Mouse (Mus musculus): ENCODE results near the gene Ckm. TPM values are rescaled to one million over a fixed set of nuclear protein-coding genes. Genes with fewer than 3 reads are reported as not detected.

Ckm gene
- polyA plus RNA-seq, 1 experiment = 31.8 TPM

- H3K4me3 ChIP-seq (replicated peaks; ENCODE audit: control insufficient read depth, low read depth, low read length) = no peak overlapping the region
- peaks cover 3% of the 10 kb centered on the region; the same call in 1 of the 2 replicates for H3K4me1 ChIP-seq (ENCODE audit: control insufficient read depth, insufficient read depth, low read length)
- 64% methylated on average over 5 of the region's 5 CpGs for WGBS
- TF ChIP-seq CTCF (IDR thresholded peaks at IDR 0.05; ENCODE audit: control insufficient read depth, insufficient read depth, low read length) = no peak
- no peak overlapping the region for H3K27ac ChIP-seq (ENCODE audit: control insufficient read depth, insufficient read depth, low read depth, low read length, poor library complexity)
These were observed 62.1 kb downstream of the Ckm start for GRCm38 (mm10) chr7:19466602-19467145.

GRCm38 (mm10) chr7:19467638-19468037 is 63.1 kb downstream of the Ckm start:
- WGBS = 51% methylated on average over 6 of the region's 6 CpGs
- H3K27ac ChIP-seq (ENCODE audit: control insufficient read depth, insufficient read depth, low read depth, low read length, poor library complexity) = no peak overlapping the region
- H3K4me1 ChIP-seq (ENCODE audit: control insufficient read depth, insufficient read depth, low read length) = peaks cover 7% of the 10 kb centered on the region; the same call in 1 of the 2 replicates
- no peak overlapping the region for H3K4me3 ChIP-seq (replicated peaks; ENCODE audit: control insufficient read depth, low read depth, low read length)
- TF ChIP-seq POLR2A (IDR thresholded peaks at IDR 0.05; ENCODE audit: borderline replicate concordance, control insufficient read depth, low read depth, low read length) (no peak), CTCF (IDR thresholded peaks at IDR 0.05; ENCODE audit: control insufficient read depth, insufficient read depth, low read length) (no peak)

DNA sequence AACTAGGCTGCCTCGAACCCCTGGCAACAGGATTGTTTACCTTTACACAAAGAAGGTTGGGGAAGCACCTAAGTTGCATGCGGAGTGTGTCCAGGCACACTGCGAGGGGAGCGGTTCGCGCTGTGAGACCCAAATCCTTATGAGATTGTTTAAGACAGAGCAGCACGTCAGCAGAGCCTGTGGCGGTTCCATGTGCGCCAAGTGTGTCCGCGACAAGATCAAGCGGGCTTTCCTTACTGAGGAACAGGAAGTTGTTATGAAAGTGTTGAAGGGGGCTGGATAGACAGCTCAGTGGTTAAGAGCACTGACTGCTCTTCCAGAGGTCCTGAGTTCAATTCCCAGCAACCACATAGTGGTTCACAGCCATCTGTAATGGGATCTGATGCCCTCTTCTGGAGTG is 63.7 kb downstream of the Ckm start:
- peak overlapping the region; percentile 5; the same call in 1 of the 2 replicates for H3K27ac ChIP-seq (ENCODE audit: control insufficient read depth, insufficient read depth, low read depth, low read length, poor library complexity)
- TF ChIP-seq POLR2A (IDR thresholded peaks at IDR 0.05; ENCODE audit: borderline replicate concordance, control insufficient read depth, low read depth, low read length) (no peak), CTCF (IDR thresholded peaks at IDR 0.05; ENCODE audit: control insufficient read depth, insufficient read depth, low read length) (no peak)
- peaks cover 11% of the 10 kb centered on the region for H3K4me1 ChIP-seq (ENCODE audit: control insufficient read depth, insufficient read depth, low read length)
- WGBS = 23% methylated on average over 12 of the region's 12 CpGs
- no peak overlapping the region for H3K4me3 ChIP-seq (replicated peaks; ENCODE audit: control insufficient read depth, low read depth, low read length)

GRCm38 (mm10) chr7:19469404-19469803 is 64.8 kb downstream of the Ckm start:
- Histone ChIP-seq H3K4me1 (ENCODE audit: control insufficient read depth, insufficient read depth, low read length) (peaks cover 14% of the 10 kb centered on the region), H3K27ac (ENCODE audit: control insufficient read depth, insufficient read depth, low read depth, low read length, poor library complexity) (no peak overlapping the region), H3K4me3 (replicated peaks; ENCODE audit: control insufficient read depth, low read depth, low read length) (no peak overlapping the region)
- TF ChIP-seq POLR2A (IDR thresholded peaks at IDR 0.05; ENCODE audit: borderline replicate concordance, control insufficient read depth, low read depth, low read length) (no peak), CTCF (IDR thresholded peaks at IDR 0.05; ENCODE audit: control insufficient read depth, insufficient read depth, low read length) (no peak)
- whole genome bisulfite sequencing = 89% methylated on average over 23 of the region's 23 CpGs

DNA sequence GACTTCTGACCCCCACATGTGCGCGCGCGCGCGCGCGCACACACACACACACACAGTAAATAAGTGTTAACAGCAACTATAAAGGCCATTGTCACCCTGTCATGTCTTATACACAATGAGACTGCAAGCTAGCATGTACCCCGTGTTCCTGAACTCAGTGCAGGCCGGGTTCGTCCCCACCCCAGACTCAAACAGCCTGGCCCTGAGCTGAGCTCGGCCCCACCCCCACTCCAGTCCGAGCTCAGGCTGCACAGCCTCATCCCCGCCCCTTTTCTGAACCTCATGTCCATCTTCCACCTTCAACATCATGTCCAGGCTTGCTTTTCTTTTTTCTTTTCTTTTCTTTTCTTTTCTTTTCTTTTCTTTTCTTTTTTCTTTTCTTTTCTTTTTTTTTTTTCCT is 65.7 kb downstream of the Ckm start:
- 75% methylated on average over 14 of the region's 14 CpGs for WGBS
- Histone ChIP-seq H3K27ac (ENCODE audit: control insufficient read depth, insufficient read depth, low read depth, low read length, poor library complexity) (no peak overlapping the region), H3K4me1 (ENCODE audit: control insufficient read depth, insufficient read depth, low read length) (peaks cover 14% of the 10 kb centered on the region), H3K4me3 (replicated peaks; ENCODE audit: control insufficient read depth, low read depth, low read length) (no peak overlapping the region)
- TF ChIP-seq POLR2A (IDR thresholded peaks at IDR 0.05; ENCODE audit: borderline replicate concordance, control insufficient read depth, low read depth, low read length) = no peak
- TF ChIP-seq CTCF (IDR thresholded peaks at IDR 0.05; ENCODE audit: control insufficient read depth, insufficient read depth, low read length) = no peak

GRCm38 (mm10) chr7:19472403-19472802 is 67.8 kb downstream of the Ckm start:
- 2% methylated on average over 4 of the region's 4 CpGs for WGBS
- Histone ChIP-seq H3K27ac (ENCODE audit: control insufficient read depth, insufficient read depth, low read depth, low read length, poor library complexity) (peak overlapping the region; percentile 71), H3K4me1 (ENCODE audit: control insufficient read depth, insufficient read depth, low read length) (peaks cover 14% of the 10 kb centered on the region), H3K4me3 (replicated peaks; ENCODE audit: control insufficient read depth, low read depth, low read length) (peak overlapping the region; percentile 36)
- TF ChIP-seq CTCF (IDR thresholded peaks at IDR 0.05; ENCODE audit: control insufficient read depth, insufficient read depth, low read length) (no peak), POLR2A (IDR thresholded peaks at IDR 0.05; ENCODE audit: borderline replicate concordance, control insufficient read depth, low read depth, low read length) (no peak)

Other genes starting within 250 kb of the Ckm start
- 0.62 and 0.79 TPM in 2 replicates for gene Gipr, start 238.6 kb upstream of the Ckm start, polyA plus RNA-seq (2011; ENCODE audit: insufficient read depth, insufficient read length, low replicate concordance, missing spikeins)
- gene Eml2, start 228.4 kb upstream of the Ckm start, polyA plus RNA-seq (2011; ENCODE audit: insufficient read depth, insufficient read length, low replicate concordance, missing spikeins) = 14.2 and 33.1 TPM in 2 replicates
- gene Gpr4, start 192.2 kb upstream of the Ckm start, polyA plus RNA-seq (2011; ENCODE audit: insufficient read depth, insufficient read length, low replicate concordance, missing spikeins) = 0.34 and 0.70 TPM in 2 replicates
- 7.5 and 8.5 TPM in 2 replicates for gene Opa3, start 176.4 kb upstream of the Ckm start, polyA plus RNA-seq (2011; ENCODE audit: insufficient read depth, insufficient read length, low replicate concordance, missing spikeins)
- gene Vasp, start 133.0 kb upstream of the Ckm start, polyA plus RNA-seq (2011; ENCODE audit: insufficient read depth, insufficient read length, low replicate concordance, missing spikeins) = 83.3 and 135 TPM in 2 replicates
- 3.6 TPM in 1 of 2 replicates, not detected in the other for gene Ppm1n, start 124.7 kb upstream of the Ckm start, polyA plus RNA-seq (2011; ENCODE audit: insufficient read depth, insufficient read length, low replicate concordance, missing spikeins)
- 0.92 and 2.3 TPM in 2 replicates for gene Rtn2, start 122.2 kb upstream of the Ckm start, polyA plus RNA-seq (2011; ENCODE audit: insufficient read depth, insufficient read length, low replicate concordance, missing spikeins)
- gene Fosb, start 94.7 kb upstream of the Ckm start, polyA plus RNA-seq (2011; ENCODE audit: insufficient read depth, insufficient read length, low replicate concordance, missing spikeins) = 0.50 and 1.1 TPM in 2 replicates
- gene Ercc1, start 60.0 kb upstream of the Ckm start, polyA plus RNA-seq (2011; ENCODE audit: insufficient read depth, insufficient read length, low replicate concordance, missing spikeins) = 19.2 and 31.3 TPM in 2 replicates
- gene Cd3eap, start 45.3 kb upstream of the Ckm start, polyA plus RNA-seq (2011; ENCODE audit: insufficient read depth, insufficient read length, low replicate concordance, missing spikeins) = 11.7 and 13.7 TPM in 2 replicates
- 1.7 and 4.0 TPM in 2 replicates for gene Ppp1r13l, start 45.0 kb upstream of the Ckm start, polyA plus RNA-seq (2011; ENCODE audit: insufficient read depth, insufficient read length, low replicate concordance, missing spikeins)
- gene Ercc2, start 22.8 kb upstream of the Ckm start, polyA plus RNA-seq (2011; ENCODE audit: insufficient read depth, insufficient read length, low replicate concordance, missing spikeins) = 17.9 and 31.9 TPM in 2 replicates
- gene Klc3, start 672 bp upstream of the Ckm start, polyA plus RNA-seq (2011; ENCODE audit: insufficient read depth, insufficient read length, low replicate concordance, missing spikeins) = 1.6 and 1.9 TPM in 2 replicates
- gene Mark4, start 54.0 kb downstream of the Ckm start, polyA plus RNA-seq (2011; ENCODE audit: insufficient read depth, insufficient read length, low replicate concordance, missing spikeins) = 10.1 and 14.6 TPM in 2 replicates
- 4.2 and 10.3 TPM in 2 replicates for gene Exoc3l2, start 58.6 kb downstream of the Ckm start, polyA plus RNA-seq (2011; ENCODE audit: insufficient read depth, insufficient read length, low replicate concordance, missing spikeins)
- gene Bloc1s3, start 103.6 kb downstream of the Ckm start, polyA plus RNA-seq (2011; ENCODE audit: insufficient read depth, insufficient read length, low replicate concordance, missing spikeins) = 4.4 and 8.0 TPM in 2 replicates
- gene Trappc6a, start 103.6 kb downstream of the Ckm start, polyA plus RNA-seq (2011; ENCODE audit: insufficient read depth, insufficient read length, low replicate concordance, missing spikeins) = 12.4 and 12.7 TPM in 2 replicates
- gene Nkpd1, start 113.1 kb downstream of the Ckm start, polyA plus RNA-seq (2011; ENCODE audit: insufficient read depth, insufficient read length, low replicate concordance, missing spikeins) = not detected in 2 replicates
- 71.6 and 93.5 TPM in 2 replicates for gene Ppp1r37, start 158.3 kb downstream of the Ckm start, polyA plus RNA-seq (2011; ENCODE audit: insufficient read depth, insufficient read length, low replicate concordance, missing spikeins)
- gene Zfp296, start 172.5 kb downstream of the Ckm start, polyA plus RNA-seq (2011; ENCODE audit: insufficient read depth, insufficient read length, low replicate concordance, missing spikeins) = 2.8 and 3.0 TPM in 2 replicates
- gene Gemin7, start 172.8 kb downstream of the Ckm start, polyA plus RNA-seq (2011; ENCODE audit: insufficient read depth, insufficient read length, low replicate concordance, missing spikeins) = 52.9 and 74.3 TPM in 2 replicates
- 64.7 and 98.2 TPM in 2 replicates for gene Clasrp, start 199.7 kb downstream of the Ckm start, polyA plus RNA-seq (2011; ENCODE audit: insufficient read depth, insufficient read length, low replicate concordance, missing spikeins)
- 6.4 and 12.0 TPM in 2 replicates for gene Relb, start 224.7 kb downstream of the Ckm start, polyA plus RNA-seq (2011; ENCODE audit: insufficient read depth, insufficient read length, low replicate concordance, missing spikeins)

All from bone marrow, adult 2 months (tissue).